Mouse (Mus musculus) stomach, embryonic 15.5 days (tissue): ENCODE measurements around the gene Ly6g5c. TPM values are rescaled to one million over a fixed set of nuclear protein-coding genes. Genes with fewer than 3 reads are reported as not detected.
"Not testable (repeated sequence)": the region's sequence is repeated elsewhere in the genome, so short reads cannot be mapped to it uniquely, and the experiment has no call there.

Source experiments
- ATAC-seq: fragments of 200-750 bp; cut with Nextera tagmentation; 2 replicates; pipeline ENCODE4 v1.8.0; 2017; ENCODE audit warnings: low read depth, moderate number of reproducible peaks, moderate TSS enrichment; ENCODE audit not compliant: insufficient read depth, low FRiP score
- H3K27ac ChIP-seq: fragments of 300-500 bp; sonication (generic); 2 replicates; pipeline ENCODE4 v1.5.1; 2015; ENCODE audit warnings: mild to moderate bottlenecking, inconsistent platforms
- H3K27me3 ChIP-seq: fragments of 300-500 bp; sonication (generic); replicated peaks from 2 replicates; pipeline ENCODE4 v1.6.1; 2015; ENCODE audit warnings: inconsistent platforms
- H3K36me3 ChIP-seq: fragments of 300-500 bp; sonication (generic); 2 replicates; pipeline ENCODE4 v1.6.1; 2015; ENCODE audit warnings: inconsistent platforms
- H3K4me1 ChIP-seq: fragments of 300-500 bp; sonication (generic); 2 replicates; pipeline ENCODE4 v1.6.1; 2015; ENCODE audit warnings: inconsistent platforms
- H3K4me2 ChIP-seq: fragments of 300-500 bp; sonication (generic); 2 replicates; pipeline ENCODE4 v1.6.1; 2015; ENCODE audit warnings: mild to moderate bottlenecking, inconsistent platforms
- H3K4me3 ChIP-seq: fragments of 300-500 bp; sonication (generic); replicated peaks from 2 replicates; pipeline ENCODE4 v1.5.1; 2015; ENCODE audit warnings: inconsistent platforms
- H3K9ac ChIP-seq: fragments of 300-500 bp; sonication (generic); 2 replicates; pipeline ENCODE4 v1.6.1; 2015; ENCODE audit warnings: inconsistent platforms
- H3K9me3 ChIP-seq: fragments of 300-500 bp; sonication (generic); 2 replicates; pipeline ENCODE4 v1.6.1; 2016; ENCODE audit warnings: inconsistent platforms
- WGBS: fragments of 180-500 bp; shearing (Covaris S2); methylation state at CpG from one replicate; pipeline ENCODE4 v1.1.7; 2015; 5-methylcytosine and 5-hydroxymethylcytosine counted together
- polyA plus RNA-seq: library from polyadenylated mRNA; unstranded; fragments of >200 nt; fragmentation: Nextera tagmentation; extraction: Ambion mirVana; gene quantifications from 2 replicates; pipeline ENCODE4 v1.2.1, GENCODE M21; 2015

Ly6g5c gene
- polyA plus RNA-seq, 1 experiment from 2014 or later: not detected

- Histone ChIP-seq H3K27ac (peak within 1 kb of the TSS; percentile 91), H3K27me3 (no peaks in the 10 kb centered on the region), H3K4me3 (peak within 1 kb of the TSS; percentile 82), H3K9me3 (no peaks in the 10 kb centered on the region), H3K36me3 (peaks cover 19% of the 10 kb centered on the region), H3K4me1 (peaks cover 28% of the 10 kb centered on the region), H3K4me2 (peak within 1 kb of the TSS; percentile 91), H3K9ac (peak within 1 kb of the TSS; percentile 88)
- under 1% methylated on average over 19 of the region's 19 CpGs for WGBS
- no peak for ATAC-seq
These were observed 13.8 kb downstream of the Ly6g5c start, which contains the start of gene Csnk2b for GRCm38 (mm10) chr17:35121871-35122303. Gene Csnk2b (minus strand): TSS chr17:35122053.

GRCm38 (mm10) chr17:35123287-35123686, 15.2 kb downstream of the Ly6g5c start:
- not testable (repeated sequence) for ATAC-seq

GRCm38 (mm10) chr17:35124261-35124896, 16.3 kb downstream of the Ly6g5c start:
- 88% methylated on average over 12 of the region's 12 CpGs for WGBS
- not testable (repeated sequence) for H3K4me3 ChIP-seq, H3K27ac ChIP-seq, ATAC-seq, H3K9me3 ChIP-seq, H3K9ac ChIP-seq, H3K4me2 ChIP-seq, H3K27me3 ChIP-seq, H3K36me3 ChIP-seq
- H3K4me1 ChIP-seq: peaks cover 38% of the 10 kb centered on the region

More at GRCm38 (mm10) chr17:35123287-35123686, 15.2 kb downstream of the Ly6g5c start:
- H3K36me3 ChIP-seq, H3K4me3 ChIP-seq, H3K4me2 ChIP-seq, H3K27ac ChIP-seq, H3K9ac ChIP-seq, H3K27me3 ChIP-seq, H3K9me3 ChIP-seq: not testable (repeated sequence)
- H3K4me1 ChIP-seq: peaks cover 38% of the 10 kb centered on the region
- 90% methylated on average over 9 of the region's 9 CpGs for WGBS

- 90% methylated on average over 1 of the region's 1 CpGs for WGBS
- no peaks in the 10 kb centered on the region for H3K27me3 ChIP-seq
- H3K27ac ChIP-seq: peak overlapping the region; percentile 88; the same call in 1 of the 2 replicates
- peaks cover 2% of the 10 kb centered on the region for H3K36me3 ChIP-seq
- no peaks in the 10 kb centered on the region for H3K9me3 ChIP-seq
- no peak overlapping the region for H3K4me3 ChIP-seq
- no peak overlapping the region for H3K9ac ChIP-seq
- peak overlapping the region; percentile 67; the same call in 1 of the 2 replicates for H3K4me2 ChIP-seq
- ATAC-seq: no peak
- H3K4me1 ChIP-seq: peaks cover 33% of the 10 kb centered on the region
These were observed 17.0 kb downstream of the Ly6g5c start for GRCm38 (mm10) chr17:35125081-35125480.

DNA sequence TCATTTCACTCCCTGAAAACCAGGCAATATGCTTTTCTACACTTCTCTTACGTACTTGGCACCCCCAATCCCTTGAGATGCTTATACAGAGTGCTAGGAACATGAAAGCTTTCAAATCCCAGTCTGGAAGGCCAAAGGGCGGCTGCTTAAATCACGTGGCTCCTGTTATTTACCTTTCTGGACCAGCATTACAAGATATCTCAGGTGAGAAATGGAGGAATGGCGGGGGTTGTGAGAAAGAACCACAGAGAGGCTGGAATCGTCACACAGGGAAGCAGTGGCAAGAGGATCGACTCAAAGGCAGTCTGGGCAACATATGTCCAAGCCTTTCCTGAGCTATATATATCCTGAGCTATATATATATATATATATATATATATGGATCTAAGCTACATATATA, 17.5 kb downstream of the Ly6g5c start:
- H3K4me2 ChIP-seq: peak overlapping the region; percentile 67
- H3K9me3 ChIP-seq: no peaks in the 10 kb centered on the region
- ATAC-seq: no peak
- peak overlapping the region; percentile 53; the same call in 1 of the 2 replicates for H3K9ac ChIP-seq
- peaks cover 5% of the 10 kb centered on the region for H3K36me3 ChIP-seq
- H3K4me1 ChIP-seq: peaks cover 28% of the 10 kb centered on the region
- peak overlapping the region; percentile 88 for H3K27ac ChIP-seq
- no peaks in the 10 kb centered on the region for H3K27me3 ChIP-seq
- WGBS: 20% methylated on average over 6 of the region's 6 CpGs
- H3K4me3 ChIP-seq: peak overlapping the region; percentile 58

GRCm38 (mm10) chr17:35126206-35126611, 18.1 kb downstream of the Ly6g5c start, which contains the start of gene D17H6S53E:
Gene D17H6S53E (plus strand): TSS chr17:35126373.
- WGBS: under 1% methylated on average over 36 of the region's 36 CpGs
- Histone ChIP-seq H3K9ac (peak within 1 kb of the TSS; percentile 53), H3K4me3 (peak within 1 kb of the TSS; percentile 58), H3K4me1 (peaks cover 27% of the 10 kb centered on the region), H3K27ac (peak within 1 kb of the TSS; percentile 88), H3K9me3 (no peaks in the 10 kb centered on the region), H3K36me3 (peaks cover 5% of the 10 kb centered on the region), H3K27me3 (no peaks in the 10 kb centered on the region), H3K4me2 (peak within 1 kb of the TSS; percentile 67)
- peak; percentile 63 for ATAC-seq

DNA sequence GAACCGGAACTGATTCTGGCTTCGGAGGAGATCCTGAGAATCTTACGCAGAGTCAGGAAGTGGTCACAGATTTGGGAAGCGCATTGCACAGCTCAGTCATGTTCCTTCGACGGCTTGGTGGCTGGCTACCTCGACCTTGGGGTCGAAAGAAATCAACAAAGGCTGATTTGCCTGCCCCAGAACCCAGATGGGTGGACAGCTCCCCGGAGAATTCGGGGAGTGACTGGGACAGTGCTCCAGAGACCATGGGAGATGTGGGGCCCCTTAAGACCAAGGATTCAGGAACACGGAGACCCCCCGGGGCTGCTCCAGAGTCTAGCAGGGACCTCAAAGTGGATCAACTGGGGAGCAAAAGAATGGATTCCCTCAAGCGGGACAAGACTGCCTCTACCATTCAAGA, 18.9 kb downstream of the Ly6g5c start:
- peaks cover 5% of the 10 kb centered on the region for H3K36me3 ChIP-seq
- H3K4me1 ChIP-seq: peaks cover 27% of the 10 kb centered on the region
- H3K9ac ChIP-seq: peak overlapping the region; percentile 53; the same call in 1 of the 2 replicates
- no peaks in the 10 kb centered on the region for H3K9me3 ChIP-seq
- 54% methylated on average over 13 of the region's 13 CpGs for whole genome bisulfite sequencing
- H3K27me3 ChIP-seq: no peaks in the 10 kb centered on the region
- peak overlapping the region; percentile 88 for H3K27ac ChIP-seq
- H3K4me2 ChIP-seq: peak overlapping the region; percentile 67
- peak overlapping the region; percentile 58 for H3K4me3 ChIP-seq
- ATAC-seq: no peak

- ATAC-seq: no peak
- H3K4me2 ChIP-seq: no peak overlapping the region
- 67% methylated on average over 11 of the region's 11 CpGs for WGBS
These were observed 20.9 kb downstream of the Ly6g5c start for GRCm38 (mm10) chr17:35128996-35129395.

GRCm38 (mm10) chr17:35131038-35131437, 23.0 kb downstream of the Ly6g5c start:
- ATAC-seq: no peak
- H3K27ac ChIP-seq: no peak overlapping the region

More at GRCm38 (mm10) chr17:35128996-35129395, 20.9 kb downstream of the Ly6g5c start:
- no peaks in the 10 kb centered on the region for H3K27me3 ChIP-seq
- no peak overlapping the region for H3K4me3 ChIP-seq
- no peak overlapping the region for H3K9ac ChIP-seq
- H3K4me1 ChIP-seq: peaks cover 25% of the 10 kb centered on the region
- H3K27ac ChIP-seq: no peak overlapping the region
- H3K36me3 ChIP-seq: peaks cover 5% of the 10 kb centered on the region
- no peaks in the 10 kb centered on the region for H3K9me3 ChIP-seq

DNA sequence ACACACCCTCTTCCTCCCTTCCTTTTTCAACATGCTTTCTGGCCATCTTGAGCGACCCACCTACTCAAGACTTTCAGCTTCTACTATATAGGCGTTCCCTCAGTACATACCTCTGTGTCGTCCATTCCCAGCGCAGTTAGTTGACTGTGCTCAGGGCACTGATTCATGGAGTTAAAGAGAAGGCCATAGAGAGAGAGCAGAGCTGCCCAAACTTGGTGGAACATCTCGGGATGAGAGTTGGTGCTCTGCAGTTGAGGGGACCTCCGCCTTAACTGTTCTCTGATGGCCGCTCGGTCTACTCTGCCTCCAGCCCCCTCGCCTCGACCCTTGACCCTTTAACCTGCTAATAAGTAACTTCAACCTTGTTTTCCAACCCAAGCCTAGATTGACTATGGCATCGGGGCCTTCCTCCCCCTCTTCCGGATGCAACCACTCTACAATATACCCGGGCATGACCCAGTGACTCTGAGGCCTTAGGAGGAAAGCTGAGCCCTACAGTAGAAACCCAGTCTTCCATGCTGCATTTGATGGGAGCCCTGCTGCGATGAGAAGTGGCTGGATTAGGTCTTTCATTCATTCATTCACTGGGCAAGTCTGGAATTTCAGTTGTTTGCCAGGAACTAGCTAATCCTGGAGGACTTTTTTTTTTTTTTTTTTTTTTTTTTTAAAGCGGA, 23.6 kb downstream of the Ly6g5c start, which contains the start of gene Apom:
TSS of gene Apom (minus strand) at position 551 of the 674 bp plus-strand sequence.
- H3K4me2 ChIP-seq: no peak within 1 kb of the TSS
- peaks cover 18% of the 10 kb centered on the region for H3K4me1 ChIP-seq
- WGBS: 71% methylated on average over 15 of the region's 15 CpGs
- no peak for ATAC-seq
- H3K27ac ChIP-seq: no peak within 1 kb of the TSS
- no peaks in the 10 kb centered on the region for H3K27me3 ChIP-seq
- H3K36me3 ChIP-seq: peaks cover 5% of the 10 kb centered on the region
- no peak within 1 kb of the TSS for H3K9ac ChIP-seq
- no peaks in the 10 kb centered on the region for H3K9me3 ChIP-seq
- H3K4me3 ChIP-seq: no peak within 1 kb of the TSS

More at GRCm38 (mm10) chr17:35131038-35131437, 23.0 kb downstream of the Ly6g5c start:
- Histone ChIP-seq H3K4me1 (peaks cover 14% of the 10 kb centered on the region), H3K9me3 (no peaks in the 10 kb centered on the region), H3K4me2 (no peak overlapping the region), H3K4me3 (no peak overlapping the region), H3K9ac (no peak overlapping the region), H3K36me3 (peaks cover 5% of the 10 kb centered on the region), H3K27me3 (no peaks in the 10 kb centered on the region)
- 85% methylated on average over 8 of the region's 8 CpGs for WGBS

DNA sequence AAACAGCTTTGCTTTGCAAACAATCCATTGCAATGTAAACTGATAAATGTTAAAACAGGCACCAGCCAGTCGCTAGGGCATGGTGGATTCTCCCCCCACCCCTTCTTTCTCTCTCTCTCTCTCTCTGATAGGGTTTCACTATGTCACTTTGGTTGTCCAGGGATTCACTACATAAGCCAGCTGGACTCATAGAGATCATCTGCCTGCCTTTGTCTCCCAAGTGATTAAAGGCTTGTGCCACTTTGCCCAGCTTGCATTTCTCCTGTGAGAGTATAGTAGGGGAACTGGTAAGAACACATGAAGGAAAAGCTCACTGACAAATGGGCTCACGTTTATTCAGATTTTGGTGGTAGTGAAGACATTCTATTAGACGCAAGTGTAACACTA, 24.1 kb downstream of the Ly6g5c start:
- H3K36me3 ChIP-seq: peaks cover 5% of the 10 kb centered on the region
- no peak overlapping the region for H3K27ac ChIP-seq
- H3K4me2 ChIP-seq: no peak overlapping the region
- no peaks in the 10 kb centered on the region for H3K9me3 ChIP-seq
- peaks cover 15% of the 10 kb centered on the region for H3K4me1 ChIP-seq
- no peaks in the 10 kb centered on the region for H3K27me3 ChIP-seq
- H3K4me3 ChIP-seq: no peak overlapping the region
- no peak for ATAC-seq
- H3K9ac ChIP-seq: no peak overlapping the region
- 64% methylated on average over 3 of the region's 3 CpGs for WGBS

DNA sequence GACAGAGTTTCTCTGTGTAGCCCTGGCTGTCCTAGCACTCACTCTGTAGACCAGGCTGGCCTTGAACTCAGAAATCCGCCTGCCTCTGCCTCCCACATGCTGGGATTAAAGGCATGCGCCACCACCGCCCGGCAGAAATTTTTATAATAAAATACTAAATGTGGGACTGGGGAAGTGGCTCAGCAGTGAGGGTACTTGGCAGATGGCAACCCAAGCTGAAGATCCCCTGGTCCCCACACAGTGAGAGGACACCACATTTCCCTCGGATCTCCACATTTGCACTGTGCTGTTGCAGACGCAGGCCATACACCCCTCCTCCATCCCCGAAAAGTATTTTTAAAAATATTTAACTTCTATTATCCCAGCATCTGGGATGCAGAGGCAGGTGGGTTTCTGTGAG, 25.4 kb downstream of the Ly6g5c start:
- WGBS: 91% methylated on average over 7 of the region's 7 CpGs

More for the DNA sequence above, 25.4 kb downstream of the Ly6g5c start:
- ATAC-seq: no peak
- Histone ChIP-seq H3K27ac (no peak overlapping the region), H3K36me3 (peaks cover 8% of the 10 kb centered on the region), H3K4me3 (no peak overlapping the region), H3K4me1 (peaks cover 8% of the 10 kb centered on the region; the same call in 1 of the 2 replicates), H3K9me3 (no peaks in the 10 kb centered on the region), H3K9ac (no peak overlapping the region), H3K27me3 (no peaks in the 10 kb centered on the region), H3K4me2 (no peak overlapping the region)
